Mouse (Mus musculus) thymus, adult 2 months (tissue): ENCODE measurements around the gene Gm10318. TPM values are rescaled to one million over a fixed set of nuclear protein-coding genes. Genes with fewer than 3 reads are reported as not detected.

Experiments used
- DNase-seq: peaks from one replicate; pipeline ENCODE4 v3.0.0; 2021
- H3K27ac ChIP-seq: fragments of 200-500 bp; 2 replicates; pipeline ENCODE4 v1.5.1; 2012; ENCODE audit warnings: low read length, control low read depth; ENCODE audit not compliant: control insufficient read depth, insufficient read depth
- H3K27me3 ChIP-seq: fragments of 200-500 bp; 2 replicates; pipeline ENCODE4 v1.6.1; 2012; ENCODE audit warnings: mild to moderate bottlenecking, low read length, moderate library complexity, mixed read lengths; ENCODE audit not compliant: control insufficient read depth, insufficient read depth
- H3K36me3 ChIP-seq: fragments of 200-500 bp; 2 replicates; pipeline ENCODE4 v1.6.1; 2012; ENCODE audit warnings: mild to moderate bottlenecking, low read length, moderate library complexity; ENCODE audit not compliant: control insufficient read depth, insufficient read depth
- H3K4me1 ChIP-seq: fragments of 200-500 bp; replicated peaks from 2 replicates; pipeline ENCODE4 v1.6.1; 2012; ENCODE audit warnings: low read length; ENCODE audit not compliant: control insufficient read depth, insufficient read depth
- H3K4me3 ChIP-seq: fragments of 200-500 bp; 2 replicates; pipeline ENCODE4 v1.5.1; 2012; ENCODE audit warnings: mild to moderate bottlenecking, low read length, control low read depth, moderate library complexity; ENCODE audit not compliant: control insufficient read depth, insufficient read depth
- CTCF ChIP-seq: fragments of 200-500 bp; IDR thresholded peaks from 2 replicates; pipeline ENCODE4 v1.5.1; 2012; ENCODE audit warnings: mild to moderate bottlenecking, control low read depth, low read length, moderate library complexity, borderline replicate concordance; ENCODE audit not compliant: control insufficient read depth, poor library complexity, insufficient read depth; ENCODE audit errors: extremely low read depth
- POLR2A ChIP-seq: fragments of 200-500 bp; IDR thresholded peaks from 2 replicates; pipeline ENCODE4 v1.6.1; 2012; ENCODE audit warnings: mild to moderate bottlenecking, low read length, control low read depth, moderate library complexity; ENCODE audit not compliant: control insufficient read depth, poor library complexity, insufficient read depth; ENCODE audit errors: extremely low read depth
- WGBS: fragments of 180-500 bp; shearing (Covaris S2); methylation state at CpG from one replicate; pipeline ENCODE4 v1.1.7; 2018; 5-methylcytosine and 5-hydroxymethylcytosine counted together
- polyA plus RNA-seq: library from polyadenylated mRNA; depleted of rRNA; stranded (reverse); fragments of >200 nt; gene quantifications from 2 replicates; pipeline ENCODE4 v1.2.3, GENCODE M21; 2012

The Gm10318 gene
- polyA plus RNA-seq, 1 experiment: not detected

- Histone ChIP-seq H3K4me3 (no peak within 1 kb of the TSS), H3K27me3 (no peaks in the 10 kb centered on the region), H3K36me3 (no peaks in the 10 kb centered on the region), H3K27ac (no peak within 1 kb of the TSS), H3K4me1 (no peaks in the 10 kb centered on the region)
- no peak for DNase-seq
- TF ChIP-seq POLR2A (no peak), CTCF (no peak)
- 82% methylated on average over 6 of the region's 6 CpGs for WGBS
Measured at GRCm38 (mm10) chr10:77826951-77827350, 25.7 kb upstream of the Gm10318 start, which contains the start of gene Krtap10-4. Gene Krtap10-4 (minus strand): TSS chr10:77827095.

GRCm38 (mm10) chr10:77835647-77836046 is 17.0 kb upstream of the Gm10318 start, which contains the start of gene Krtap10-10:
Gene Krtap10-10 (plus strand): TSS chr10:77835947.
- Histone ChIP-seq H3K27ac (no peak within 1 kb of the TSS), H3K4me3 (no peak within 1 kb of the TSS), H3K4me1 (no peaks in the 10 kb centered on the region), H3K36me3 (no peaks in the 10 kb centered on the region), H3K27me3 (no peaks in the 10 kb centered on the region)
- TF ChIP-seq POLR2A: no peak
- no peak for TF ChIP-seq CTCF
- DNase-seq: no peak
- 69% methylated on average over 9 of the region's 9 CpGs for WGBS

- H3K36me3 ChIP-seq: no peaks in the 10 kb centered on the region
- 80% methylated on average over 6 of the region's 6 CpGs for WGBS
Measured at GRCm38 (mm10) chr10:77839006-77839405, 13.7 kb upstream of the Gm10318 start.

GRCm38 (mm10) chr10:77846503-77846902 is 6.2 kb upstream of the Gm10318 start, which contains the start of gene Gm36176:
Gene Gm36176 (plus strand): TSS chr10:77846803.
- WGBS: 85% methylated on average over 2 of the region's 3 CpGs
- TF ChIP-seq POLR2A (no peak), CTCF (no peak)
- H3K4me1 ChIP-seq: no peaks in the 10 kb centered on the region
- no peak within 1 kb of the TSS for H3K27ac ChIP-seq
- H3K36me3 ChIP-seq: no peaks in the 10 kb centered on the region
- H3K27me3 ChIP-seq: no peaks in the 10 kb centered on the region
- no peak within 1 kb of the TSS for H3K4me3 ChIP-seq
- DNase-seq: no peak

More at GRCm38 (mm10) chr10:77839006-77839405, 13.7 kb upstream of the Gm10318 start:
- Histone ChIP-seq H3K4me1 (no peaks in the 10 kb centered on the region), H3K27ac (no peak overlapping the region), H3K27me3 (no peaks in the 10 kb centered on the region), H3K4me3 (no peak overlapping the region)
- DNase-seq: no peak
- TF ChIP-seq CTCF: no peak
- no peak for TF ChIP-seq POLR2A

- TF ChIP-seq POLR2A (no peak), CTCF (no peak)
- H3K4me1 ChIP-seq: no peaks in the 10 kb centered on the region
- H3K4me3 ChIP-seq: no peak overlapping the region
- no peak for DNase-seq
- H3K27me3 ChIP-seq: no peaks in the 10 kb centered on the region
- H3K27ac ChIP-seq: no peak overlapping the region
- no peaks in the 10 kb centered on the region for H3K36me3 ChIP-seq
- 55% methylated on average over 2 of the region's 2 CpGs for WGBS
Measured at GRCm38 (mm10) chr10:77846961-77847360, 5.7 kb upstream of the Gm10318 start.

GRCm38 (mm10) chr10:77847538-77847937 is 5.1 kb upstream of the Gm10318 start:
- no peak for TF ChIP-seq CTCF
- no peak for TF ChIP-seq POLR2A
- DNase-seq: no peak
- no peaks in the 10 kb centered on the region for H3K36me3 ChIP-seq
- H3K27me3 ChIP-seq: no peaks in the 10 kb centered on the region
- 89% methylated on average over 2 of the region's 2 CpGs for WGBS
- H3K4me3 ChIP-seq: no peak overlapping the region
- no peak overlapping the region for H3K27ac ChIP-seq
- no peaks in the 10 kb centered on the region for H3K4me1 ChIP-seq

- DNase-seq: no peak
- WGBS: 75% methylated on average over 7 of the region's 7 CpGs
- Histone ChIP-seq H3K27ac (no peak within 1 kb of the TSS), H3K27me3 (no peaks in the 10 kb centered on the region), H3K36me3 (no peaks in the 10 kb centered on the region), H3K4me1 (peaks cover 8% of the 10 kb centered on the region; the same call in 1 of the 2 replicates), H3K4me3 (no peak within 1 kb of the TSS)
- TF ChIP-seq CTCF: no peak
- no peak for TF ChIP-seq POLR2A
Measured at GRCm38 (mm10) chr10:77861675-77862074, 9.0 kb downstream of the Gm10318 start, which contains the start of gene Gm3285. Gene Gm3285 (plus strand): TSS chr10:77861975.
